8 mouse cellular contexts compared by ENCODE assay signal in genomic region chr6:128842945-128843478, GRCm38 (mm10). TPM values are rescaled to one million over a fixed set of nuclear protein-coding genes. Genes with fewer than 3 reads are reported as not detected.
DNase-seq lines count a peak whose midpoint lies in the region; ATAC-seq and TF ChIP-seq lines count a peak whose summit lies in the region.

No protein-coding gene starts in this region.

- H3K4me2 ChIP-seq in hindbrain, embryonic 12.5 days (replicated peaks): peak overlapping the region; percentile 67

- H3K4me3 ChIP-seq in hindbrain, embryonic 12.5 days: peak overlapping the region; percentile 82

- peak overlapping the region; percentile 81 for H3K9ac ChIP-seq in hindbrain, embryonic 12.5 days

- in situ Hi-C loops in Patski (cut with MboI; ENCODE audit: low pct_unique_long_range_greater_than_20kb): loop anchor here (5.0 to 25.0 kb wide), 4 partner anchors 41 to 694 kb away; partner anchors contain the start of genes Clec2d and Gabarapl1

- H3K27ac ChIP-seq in hindbrain, embryonic 12.5 days: peak overlapping the region; percentile 89

- peaks cover 15% of the 10 kb centered on the region for H3K4me1 ChIP-seq in hindbrain, embryonic 12.5 days

- POLR2A ChIA-PET in Patski (lab: Charles Lee): interaction anchor here (0.6 kb wide), 2 partner anchors 31 to 60 kb away, joined by 3 read pairs; no protein-coding TSS in a partner anchor

- no peaks in the 10 kb centered on the region for H3K9me3 ChIP-seq in hindbrain, embryonic 12.5 days (replicated peaks)

- no peak for TF ChIP-seq CTCF in Patski (IDR thresholded peaks at IDR 0.05)

- DNase-seq in Patski (ENCODE audit: low read depth, low spot score): peak; percentile 71
- peak; percentile 94 to 96 for DNase-seq in cerebellum, postnatal 10 days
- peak; percentile 88 to 91 for DNase-seq in frontal cortex, postnatal 10 days (ENCODE audit: low spot score in 2 of 2)
- peak; percentile 96 for DNase-seq in layer of hippocampus, postnatal 14 days (ENCODE audit: low spot score in 2 of 2)
- peak; percentile 94 for DNase-seq in lung, postnatal 10 days
- peak; percentile 92 for DNase-seq in ovary, postnatal 14 days (ENCODE audit: low spot score)
- DNase-seq in thymus, postnatal 10 days (ENCODE audit: low spot score in 2 of 2): peak; percentile 84 to 91

- H3K27me3 ChIP-seq in Patski: no peaks in the 10 kb centered on the region
- no peaks in the 10 kb centered on the region for H3K27me3 ChIP-seq in hindbrain, embryonic 12.5 days

- WGBS in hindbrain, embryonic 12.5 days: under 1% methylated on average over 44 of the region's 44 CpGs

- H3K36me3 ChIP-seq in hindbrain, embryonic 12.5 days: no peaks in the 10 kb centered on the region

- CTCF ChIA-PET in Patski (lab: Charles Lee): interaction anchor here (0.6 to 1.4 kb wide), 3 partner anchors 37 to 411 kb away, joined by 3 to 4 read pairs (median 3); no protein-coding TSS in a partner anchor

- ATAC-seq in Patski: peak; percentile 65
- ATAC-seq in hindbrain, embryonic 12.5 days (ENCODE audit: low FRiP score): peak; percentile 76

RNA-seq across cellular contexts. Expression of gene Klrb1b, which starts 16.9 kb away (rescaled TPM):
- polyA plus RNA-seq in Patski (2021): not detected
- polyA plus RNA-seq in hindbrain, embryonic 12.5 days (2016; fragmentation: Nextera tagmentation; extraction: Ambion mirVana): 0.25 TPM in 1 of 2 replicates, not detected in the other
- not detected for total RNA-seq in layer of hippocampus, postnatal 14 days (2021)

RNA-seq across cellular contexts. Expression of gene Gm44511, which starts 16.9 kb away (rescaled TPM):
- not detected for polyA plus RNA-seq in Patski (2021)
- polyA plus RNA-seq in hindbrain, embryonic 12.5 days (2016; fragmentation: Nextera tagmentation; extraction: Ambion mirVana): not detected in 2 replicates
- total RNA-seq in layer of hippocampus, postnatal 14 days (2021): not detected

RNA-seq across cellular contexts. Expression of gene Clec2i, which starts 44.4 kb away (rescaled TPM):
- polyA plus RNA-seq in Patski (2021): not detected
- polyA plus RNA-seq in hindbrain, embryonic 12.5 days (2016; fragmentation: Nextera tagmentation; extraction: Ambion mirVana): not detected in 2 replicates
- under 1 TPM in 1 of 2 experiments, not detected in 1; 0.23 TPM for total RNA-seq in layer of hippocampus, postnatal 14 days (2021)

RNA-seq across cellular contexts. Expression of gene BC035044, which starts 47.9 kb away (rescaled TPM):
- polyA plus RNA-seq in Patski (2021): not detected
- 0.35 and 0.57 TPM in 2 replicates for polyA plus RNA-seq in hindbrain, embryonic 12.5 days (2016; fragmentation: Nextera tagmentation; extraction: Ambion mirVana)
- total RNA-seq in layer of hippocampus, postnatal 14 days (2021): 1 to 10 TPM; 1.3 to 1.4 TPM

RNA-seq across cellular contexts. Expression of gene Klrb1c, which starts 54.0 kb away (rescaled TPM):
- polyA plus RNA-seq in Patski (2021): not detected
- polyA plus RNA-seq in hindbrain, embryonic 12.5 days (2016; fragmentation: Nextera tagmentation; extraction: Ambion mirVana): not detected in 2 replicates
- total RNA-seq in layer of hippocampus, postnatal 14 days (2021): not detected

Comparison
In these comparisons a context has a peak if more than half of its experiments do, and no peak if none do; other contexts are left out.
1. Peak in every context shown above with its lines: DNase-seq, ATAC-seq, H3K4me3 ChIP-seq and H3K27ac ChIP-seq.